Mouse (Mus musculus) CH12F3 (cell line): ENCODE measurements around the gene Srgap3.

Experiments
- in situ Hi-C: fragments of 300-500 bp; cut with MboI; formaldehyde crosslinking; loops from 2 replicates; pipeline ENCODE4 v1.14.3; 2020; ENCODE audit warnings: low sequenced_read_pairs

The Srgap3 gene

DNA sequence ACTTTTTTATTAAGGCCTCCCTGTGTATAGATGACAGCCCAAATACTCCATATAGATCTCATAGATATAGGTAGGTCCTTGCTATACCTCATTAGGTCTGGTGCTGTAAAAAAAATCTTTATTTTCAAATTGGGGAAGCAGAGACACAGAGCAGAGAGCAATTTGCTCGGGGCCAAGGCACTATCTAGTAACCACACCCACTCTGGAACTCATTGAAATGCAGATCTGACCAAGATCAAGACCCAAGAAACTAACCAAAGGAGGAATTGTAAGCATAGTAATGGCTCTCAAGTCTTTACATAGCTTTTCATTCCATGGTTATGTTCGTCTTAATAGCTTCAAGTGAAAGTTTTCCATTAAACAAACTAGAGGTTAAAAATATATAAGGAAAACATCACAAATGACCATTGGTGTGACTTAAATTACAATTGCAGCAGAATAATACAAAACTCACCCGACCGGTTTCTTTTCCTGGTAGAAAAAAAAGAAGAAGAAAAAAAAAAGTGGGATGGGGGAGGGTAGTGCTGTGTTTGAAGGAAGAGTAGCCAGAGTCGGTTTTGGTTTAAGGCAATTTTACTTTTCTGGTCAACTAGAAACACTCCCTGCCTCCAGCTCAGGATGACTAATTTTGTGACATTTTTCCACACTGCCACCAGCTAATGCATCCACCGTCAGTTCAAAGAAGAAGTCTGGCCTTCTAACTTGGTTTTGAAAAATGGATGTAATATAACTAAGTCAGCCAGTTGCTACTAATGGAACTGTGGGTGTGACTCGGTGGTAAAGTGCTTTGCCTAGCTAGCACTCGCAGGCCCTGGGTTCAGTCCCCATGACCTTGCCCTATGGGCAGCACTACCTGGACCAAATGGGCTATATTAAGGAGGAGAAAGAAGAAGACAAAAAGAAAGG is 3.4 kb upstream of the Srgap3 start:
- in situ Hi-C loops = no loop called here

DNA sequence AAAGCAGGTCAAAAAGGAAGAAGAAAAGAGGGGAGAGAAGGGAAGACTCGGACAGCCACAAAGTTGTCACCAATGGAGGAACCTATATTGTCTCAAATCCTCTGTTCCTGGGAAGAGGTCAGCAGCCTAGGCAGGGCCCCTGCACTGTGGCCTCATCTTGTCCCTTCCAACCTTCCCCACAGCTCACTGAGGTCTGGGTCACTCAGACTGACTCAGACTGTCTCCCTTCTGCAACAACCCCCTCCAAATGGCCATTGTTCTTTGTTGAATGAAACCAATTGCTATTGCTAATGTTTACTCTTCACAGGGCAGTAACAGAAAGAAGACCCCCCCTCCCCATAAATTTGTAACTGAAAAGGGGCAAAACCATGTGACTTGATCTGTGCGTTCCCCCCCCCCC is 2.2 kb upstream of the Srgap3 start:
- in situ Hi-C loops = no loop called here

DNA sequence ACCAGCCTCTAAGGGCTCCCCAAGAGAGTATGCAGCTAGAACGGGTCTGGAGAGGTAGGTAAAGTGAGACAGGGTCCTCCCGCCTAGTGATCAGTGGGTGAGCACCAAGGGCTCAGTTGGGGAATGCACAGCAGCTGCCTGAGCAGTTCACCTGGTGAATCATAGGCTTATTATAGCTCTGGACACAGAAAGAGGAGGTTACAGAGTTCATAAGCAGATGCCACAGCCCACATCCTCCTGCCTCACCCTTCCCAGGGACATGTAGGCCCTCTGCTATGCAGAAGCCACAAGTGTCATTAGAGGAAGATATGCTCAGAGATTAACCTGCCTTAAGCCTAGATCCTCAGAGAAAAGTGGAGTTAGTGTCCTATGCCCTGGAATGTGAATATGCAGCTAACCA is 1.4 kb upstream of the Srgap3 start:
- in situ Hi-C loops = no loop called here

DNA sequence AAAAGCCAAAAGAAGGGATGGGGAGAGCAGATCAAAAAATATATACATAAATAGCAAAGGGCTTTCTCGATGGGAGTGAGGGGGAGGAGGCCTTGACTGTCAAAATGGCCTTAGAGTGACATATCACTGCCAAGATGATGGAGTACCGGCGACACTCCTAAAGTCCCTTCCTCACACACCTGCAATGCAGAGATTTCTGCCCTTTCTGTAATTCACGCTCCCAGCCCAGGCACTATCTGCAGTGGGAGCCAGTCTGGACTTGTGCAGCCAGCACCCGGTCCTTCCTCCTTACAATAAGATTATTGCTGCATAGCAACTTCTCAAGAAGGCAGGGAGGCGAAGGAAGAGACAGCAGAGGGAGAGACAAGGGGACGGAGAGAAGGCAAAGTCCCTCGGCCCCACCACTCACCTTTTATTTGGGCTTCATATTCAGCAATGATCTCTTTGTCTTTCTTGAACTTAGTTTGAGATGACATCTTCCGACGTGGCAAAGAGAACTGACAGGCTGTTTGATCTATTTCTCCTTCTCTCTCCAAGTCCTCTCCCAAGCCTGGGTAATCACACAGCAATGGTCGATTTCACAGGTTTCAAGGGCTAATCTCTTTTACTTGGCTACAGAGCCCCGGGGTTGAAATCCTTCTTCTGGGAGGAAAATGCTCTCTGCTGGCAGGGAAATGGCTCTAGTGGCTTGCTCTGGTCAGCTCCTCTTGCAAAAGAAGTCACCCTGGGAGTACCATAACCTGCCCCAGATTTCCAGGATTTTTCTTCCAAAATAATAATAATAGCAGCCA is 850 bp downstream of the Srgap3 start:
- in situ Hi-C loops = no loop called here

DNA sequence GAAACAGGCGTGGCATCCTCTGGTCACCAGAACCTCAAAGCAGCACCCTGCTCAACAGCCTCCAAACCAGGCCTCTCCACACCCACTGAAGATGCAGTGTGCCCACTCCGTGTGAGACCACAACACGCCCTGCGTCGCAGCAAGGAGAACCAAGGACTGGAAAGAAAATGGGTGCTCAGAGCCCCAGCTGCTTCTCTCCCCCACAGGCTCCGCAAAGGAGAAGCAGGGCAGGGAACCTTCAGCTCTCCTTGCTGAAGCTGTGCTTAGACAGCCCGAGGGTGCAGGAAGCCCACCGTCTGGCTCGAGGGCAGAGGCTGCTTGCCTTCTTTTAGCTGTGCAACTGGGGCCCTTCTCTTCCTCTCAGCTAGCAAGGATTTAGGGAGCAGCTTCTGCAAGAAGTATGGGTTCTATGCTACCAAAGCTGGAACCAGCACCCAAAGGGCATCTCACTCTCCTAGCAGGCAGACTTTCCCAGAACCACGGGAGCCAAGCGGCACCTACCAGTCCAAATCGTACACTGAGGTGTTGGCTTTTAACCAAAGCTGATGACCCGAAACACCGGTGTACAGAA is 1.8 kb downstream of the Srgap3 start:
- in situ Hi-C loops = no loop called here

DNA sequence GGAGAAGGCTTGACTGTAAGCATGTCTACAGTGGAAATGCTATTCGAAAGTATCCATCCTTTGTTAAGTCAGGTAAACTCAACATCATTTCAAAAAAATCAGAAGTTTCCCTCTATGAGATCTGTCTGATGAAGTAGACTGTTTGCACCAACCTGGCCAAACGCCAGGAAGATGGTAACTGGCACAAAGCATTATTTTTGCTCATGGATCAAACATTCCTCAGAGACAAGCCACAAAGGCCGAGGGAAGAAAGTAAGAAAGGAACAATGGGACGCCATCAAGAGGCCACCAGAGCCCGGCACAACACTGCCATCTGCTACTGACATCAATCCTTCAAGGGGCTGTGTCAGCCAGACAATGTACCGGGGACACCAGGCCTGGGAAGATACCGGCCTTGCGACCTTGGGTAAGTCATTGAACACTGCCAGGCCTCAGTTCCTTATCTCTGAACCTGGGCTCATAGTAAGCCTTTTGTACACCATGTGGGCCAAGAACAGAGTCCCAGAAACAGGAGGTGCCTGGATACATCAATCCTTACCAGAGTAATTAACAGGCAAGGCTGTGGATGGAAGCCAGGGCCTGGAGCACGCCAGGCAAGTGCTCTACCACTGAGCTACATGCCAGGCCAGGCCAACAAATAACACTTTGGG is 3.3 kb downstream of the Srgap3 start:
- in situ Hi-C loops = no loop called here

DNA sequence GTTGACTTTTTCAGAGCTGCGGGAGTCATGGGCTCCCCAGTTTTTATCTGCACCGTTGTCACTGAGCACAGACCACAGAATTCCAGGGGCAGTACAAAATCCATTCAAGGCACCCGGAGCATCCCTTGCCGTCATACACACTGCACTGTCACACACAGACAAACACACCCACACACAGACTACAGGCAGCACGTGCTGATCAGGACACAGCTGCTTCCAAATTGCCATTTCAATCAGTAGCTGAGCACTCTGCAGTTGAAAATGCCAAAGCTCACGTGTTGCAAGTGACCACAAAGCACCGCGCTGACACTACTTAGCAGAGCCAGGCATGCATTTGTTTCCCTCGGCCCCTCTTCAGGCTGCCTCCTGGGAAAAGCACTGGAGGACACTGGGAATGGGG is 7.8 kb downstream of the Srgap3 start:
- in situ Hi-C loops = no loop called here

DNA sequence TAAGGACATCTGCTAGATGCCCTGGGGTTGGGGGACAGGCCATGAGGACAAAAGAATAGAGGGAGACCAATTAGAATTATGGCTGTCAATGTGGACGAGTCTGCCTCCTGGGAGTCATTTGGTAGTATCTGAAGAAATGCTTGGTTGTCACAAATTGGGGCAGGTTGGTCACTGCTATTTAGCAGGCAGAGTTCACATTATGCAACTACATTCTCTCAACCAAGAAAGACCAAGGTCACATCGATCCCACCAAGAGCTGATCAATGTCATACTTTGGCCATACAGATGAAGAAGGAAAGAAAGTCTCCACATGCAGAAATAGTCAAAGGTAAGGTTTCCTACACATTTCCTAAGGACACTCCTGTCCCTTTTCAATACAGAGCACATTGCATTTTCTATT is 9.3 kb downstream of the Srgap3 start:
- in situ Hi-C loops = no loop called here

DNA sequence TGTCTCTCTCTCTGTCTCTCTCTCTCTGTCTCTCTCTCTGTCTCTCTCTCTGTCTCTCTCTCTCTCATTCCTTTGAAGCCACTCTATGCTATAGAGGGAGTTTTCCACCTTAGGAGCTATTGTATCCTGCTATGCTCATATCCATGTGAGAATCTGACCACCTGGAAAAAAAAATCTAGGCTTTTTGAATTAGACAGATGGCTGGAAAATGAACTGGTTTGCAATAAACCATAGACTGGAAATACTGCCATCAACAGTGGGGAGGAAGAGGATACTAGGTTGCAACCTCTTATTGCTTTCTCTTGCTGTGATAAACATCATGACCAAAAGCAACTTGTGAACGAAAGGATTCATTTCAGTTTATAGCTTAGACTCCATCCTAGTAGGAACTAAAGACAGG is 12.6 kb downstream of the Srgap3 start:
- in situ Hi-C loops = no loop called here

DNA sequence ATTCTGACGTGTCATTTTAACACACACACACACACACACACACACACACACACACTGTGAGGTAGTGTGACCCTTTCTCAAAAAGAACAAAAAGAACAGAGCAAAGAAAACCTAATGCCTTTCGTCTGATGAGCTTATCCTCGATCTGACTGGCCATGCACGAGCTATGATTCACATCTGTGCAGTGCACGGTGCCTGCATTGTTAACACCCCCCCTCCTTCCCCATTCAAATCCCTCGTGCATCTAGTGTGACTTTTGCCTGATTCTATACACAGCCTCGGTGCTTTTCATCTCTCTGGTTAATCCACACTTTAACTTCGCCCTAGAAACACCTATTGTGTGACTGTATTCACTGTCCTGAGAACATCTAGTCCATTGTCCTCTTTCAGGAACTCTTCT is 14.5 kb downstream of the Srgap3 start:
- in situ Hi-C loops = no loop called here

DNA sequence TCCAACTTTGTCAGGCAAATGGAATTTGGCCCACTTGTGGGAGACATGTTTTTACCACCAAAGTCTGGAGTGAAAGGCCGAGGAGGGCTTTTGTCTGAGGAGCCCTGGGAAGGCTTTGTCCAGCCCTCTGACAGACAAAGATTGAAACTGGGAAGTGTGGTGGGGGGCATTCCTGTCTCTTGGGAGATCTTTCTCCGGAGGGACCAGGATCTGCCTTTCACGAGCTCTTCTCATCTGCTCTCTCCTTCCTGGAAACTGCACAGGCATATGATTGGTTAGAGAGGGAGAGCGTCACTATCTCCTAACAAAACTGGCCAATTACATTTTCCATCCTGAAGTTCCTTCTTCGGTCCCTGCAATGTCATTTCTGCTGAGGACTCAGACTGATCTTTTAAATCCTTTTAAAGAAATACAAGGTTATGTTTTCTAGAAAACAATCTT is 17.0 kb downstream of the Srgap3 start:
- in situ Hi-C loops = no loop called here

DNA sequence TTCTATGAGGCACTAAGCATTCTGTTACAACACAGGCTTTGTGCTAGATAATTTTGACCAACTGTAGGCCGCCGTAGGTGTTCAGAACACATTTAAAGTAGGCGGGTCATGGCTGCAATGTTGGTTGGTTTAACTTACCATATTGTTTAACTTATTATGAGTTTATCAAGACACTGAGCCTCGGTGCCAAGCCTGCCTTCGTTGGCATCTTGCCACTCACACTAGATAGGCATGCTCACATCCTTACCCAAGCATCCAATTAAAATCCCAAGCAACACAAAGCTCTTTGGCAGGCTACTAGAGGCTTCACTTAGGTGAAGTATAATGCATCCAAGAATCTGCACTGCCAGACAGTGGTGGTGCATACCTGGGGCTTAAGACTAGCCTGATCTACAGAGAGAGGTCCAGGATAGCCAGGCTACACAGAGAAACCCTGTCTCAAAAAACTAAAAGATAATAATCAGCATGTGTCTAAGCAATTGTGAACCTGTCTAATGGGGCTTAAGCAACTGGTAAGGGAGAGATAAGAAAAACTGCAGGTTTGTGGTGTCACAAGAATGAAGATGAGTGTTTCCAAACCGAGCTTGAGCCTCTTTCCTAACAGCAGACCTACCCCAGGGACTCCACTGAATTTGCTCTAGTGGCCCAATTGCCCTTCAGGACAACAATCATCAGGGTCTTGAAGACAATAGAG is 17.6 kb downstream of the Srgap3 start:
- in situ Hi-C loops = no loop called here

DNA sequence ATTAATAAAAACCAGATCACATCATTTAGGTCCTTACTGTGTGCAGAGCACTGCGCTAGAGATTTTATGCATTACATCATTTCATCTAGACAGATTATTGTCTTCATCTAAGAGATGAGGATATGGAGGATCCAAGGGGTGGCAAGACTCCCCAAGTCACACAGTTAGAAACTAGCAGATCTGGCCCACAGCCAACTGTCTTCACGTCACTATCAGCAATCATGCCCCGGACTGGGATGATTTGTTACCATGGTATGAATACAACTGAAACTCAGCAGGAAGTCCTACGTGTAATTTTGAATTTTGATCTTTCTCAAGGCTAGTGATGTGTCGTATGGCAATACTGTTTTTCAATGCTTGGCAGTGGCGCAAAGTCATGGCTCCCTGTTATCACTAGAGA is 18.2 kb downstream of the Srgap3 start:
- in situ Hi-C loops = no loop called here

DNA sequence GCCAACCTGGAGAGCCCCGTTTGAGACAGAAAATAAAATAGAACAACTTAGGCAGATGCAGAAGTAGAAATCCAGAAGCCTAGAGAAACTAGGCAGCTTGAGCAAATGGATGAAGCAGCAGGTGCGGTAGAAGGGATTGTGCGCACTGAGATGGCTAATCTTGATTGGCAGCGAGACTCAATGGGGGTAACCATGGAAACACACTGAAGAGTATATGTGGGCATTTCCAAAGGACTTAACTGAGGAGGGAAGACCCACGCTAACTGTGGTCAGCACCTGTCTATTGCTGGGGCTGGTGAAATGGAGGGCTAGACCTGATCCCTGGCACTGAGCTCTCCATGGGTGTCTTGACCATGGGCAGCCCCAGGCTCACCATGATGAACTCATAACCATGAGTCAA is 19.7 kb downstream of the Srgap3 start:
- in situ Hi-C loops = no loop called here

DNA sequence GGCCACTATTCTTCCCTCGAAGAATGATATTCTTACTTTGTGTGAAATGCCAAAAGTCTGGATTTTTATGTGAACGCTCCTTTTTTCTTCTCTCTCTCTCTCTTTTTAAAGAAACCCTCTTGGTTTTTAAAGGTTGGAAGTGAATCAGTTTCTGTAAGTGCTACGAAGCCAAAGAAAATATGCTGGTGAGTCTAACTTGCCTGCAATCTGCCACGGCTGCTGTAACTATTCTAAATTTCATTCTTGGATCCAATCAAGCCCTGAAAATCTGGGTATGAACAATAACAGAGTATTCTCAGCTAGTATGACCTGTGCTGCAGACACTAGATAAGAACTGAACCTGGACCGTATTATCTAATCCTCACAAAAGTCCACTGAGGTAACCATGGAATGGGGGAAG is 21.1 kb downstream of the Srgap3 start:
- in situ Hi-C loops = no loop called here

DNA sequence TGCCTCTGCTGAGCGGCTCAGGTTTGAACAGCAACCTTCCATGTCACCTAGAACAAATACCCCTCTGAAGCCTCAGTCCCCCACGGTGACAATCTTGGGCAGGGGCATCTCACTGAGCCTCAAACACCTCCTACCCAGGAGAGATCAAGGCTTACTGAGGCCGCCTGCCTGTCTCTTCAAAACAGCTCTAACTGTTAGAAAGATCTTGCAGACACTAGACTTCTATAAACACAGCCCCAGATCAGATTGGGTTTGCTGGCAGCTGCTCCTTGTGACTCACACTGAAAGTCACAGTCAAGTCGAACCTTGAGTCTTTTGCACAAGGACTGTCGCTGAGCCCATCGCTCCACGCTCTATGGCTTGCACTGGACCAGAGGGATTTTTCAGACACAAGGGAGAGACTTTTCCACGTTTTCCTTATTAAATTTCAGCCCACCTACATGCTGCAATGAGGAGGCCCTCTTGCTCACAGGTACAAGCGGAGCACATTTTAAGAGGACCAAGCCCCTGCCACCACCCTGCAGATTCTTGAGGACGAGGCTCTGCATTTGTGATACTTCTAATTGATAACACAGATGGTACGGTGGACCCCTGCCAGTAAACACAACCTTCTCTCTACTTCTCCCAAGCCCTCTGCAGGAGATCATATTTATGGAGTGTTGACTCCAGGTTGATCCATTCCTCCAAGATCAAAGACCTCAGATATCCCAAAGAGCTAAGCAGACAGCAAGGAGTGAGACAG is 21.7 kb downstream of the Srgap3 start:
- in situ Hi-C loops = no loop called here

DNA sequence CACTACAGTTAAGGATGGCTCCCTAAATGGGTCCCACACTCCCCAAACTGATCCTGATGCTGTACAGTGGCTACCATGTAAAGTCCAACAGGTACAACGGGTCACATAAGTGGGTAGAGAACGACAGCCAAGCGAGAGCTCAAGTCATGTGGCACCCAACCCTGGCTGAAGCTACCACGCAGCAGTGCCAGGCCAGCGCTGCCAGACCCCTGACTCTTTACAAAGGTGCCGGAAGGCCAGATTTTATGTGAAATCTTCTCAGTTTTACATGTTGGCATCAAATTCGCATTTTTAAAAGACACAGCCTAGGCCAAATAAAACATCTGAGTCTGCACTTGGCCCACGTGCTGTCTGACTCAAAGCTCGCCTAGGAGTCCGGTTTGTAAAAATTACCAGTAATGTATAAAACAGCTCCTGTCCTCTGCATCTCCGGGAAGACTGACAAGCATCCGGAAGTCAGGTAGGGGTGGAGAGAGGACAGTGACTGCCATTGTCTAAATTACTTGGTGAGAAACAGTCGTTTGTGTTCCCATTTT is 22.4 kb downstream of the Srgap3 start:
- in situ Hi-C loops = no loop called here

DNA sequence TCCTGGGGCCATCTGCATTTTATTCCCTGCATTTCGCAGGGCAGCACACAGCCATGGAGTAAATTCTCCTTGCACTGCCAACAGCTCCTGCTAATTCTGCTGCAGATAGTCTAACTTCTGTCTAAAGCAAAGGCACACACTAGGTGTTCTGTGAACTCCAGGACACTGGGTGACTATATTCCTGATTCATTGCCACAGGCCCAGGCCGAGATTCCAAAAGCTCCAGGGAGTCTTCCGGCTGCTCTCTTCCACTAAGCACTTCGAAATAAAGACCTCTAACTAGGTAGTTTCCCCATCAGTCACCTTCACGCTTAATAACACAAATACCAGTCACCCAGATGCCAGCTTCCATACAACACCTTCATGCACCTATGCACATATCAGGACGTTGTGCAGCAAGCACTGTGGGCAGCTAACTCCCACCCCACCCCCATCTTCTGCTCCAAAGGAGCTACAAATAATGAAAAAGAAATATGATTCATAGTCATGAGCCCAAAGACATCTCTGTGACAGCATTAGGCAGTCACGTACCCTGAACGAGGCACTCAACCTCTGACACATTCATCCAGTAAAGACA is 26.4 kb downstream of the Srgap3 start:
- in situ Hi-C loops = no loop called here

DNA sequence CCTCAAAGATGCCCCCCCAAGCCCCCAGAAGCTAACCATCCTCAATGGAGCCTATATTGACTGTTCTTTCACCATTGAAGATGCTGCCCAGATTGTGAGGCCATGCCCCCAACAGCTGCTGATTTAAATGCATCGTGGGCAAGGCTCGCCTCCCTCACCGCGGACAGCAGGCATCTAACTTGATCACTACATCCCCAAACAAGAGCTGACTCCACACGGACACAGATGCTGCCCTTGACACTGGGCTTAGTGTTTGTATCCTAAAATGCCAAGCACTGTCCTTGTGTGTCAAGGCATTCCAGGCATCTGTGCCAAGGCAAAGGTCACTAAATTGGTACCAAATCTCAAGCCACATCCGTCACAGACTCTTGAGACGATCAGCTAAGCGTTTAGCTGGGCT is 29.3 kb downstream of the Srgap3 start:
- in situ Hi-C loops = no loop called here
